Mouse (Mus musculus): ENCODE data around the gene Crebrf. TPM values are rescaled to one million over a fixed set of nuclear protein-coding genes. Genes with fewer than 3 reads are reported as not detected.

Gene Crebrf
- polyA plus RNA-seq, 1 experiment from 2014 or later = 1.8 TPM

DNA sequence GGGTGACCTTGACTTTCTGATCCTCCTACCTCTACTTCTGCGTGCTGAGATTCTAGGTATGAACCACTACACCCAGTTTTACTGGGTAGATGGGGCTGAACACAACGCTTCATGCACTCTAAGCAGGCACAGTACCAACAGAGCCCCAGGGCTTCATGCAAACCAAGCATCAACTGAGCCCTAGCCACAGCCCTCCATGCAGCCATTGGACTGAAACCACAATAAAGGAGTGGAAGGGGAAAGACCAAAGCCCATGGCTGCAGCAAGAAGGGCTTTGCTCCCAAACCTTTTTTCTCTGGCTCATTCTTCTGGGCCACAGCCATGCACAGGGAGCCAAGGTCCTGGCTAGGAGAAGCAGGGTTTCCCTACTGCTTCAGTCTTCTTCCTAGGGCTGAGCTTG, 97.2 kb downstream of the Crebrf start:
- 70% methylated on average over 2 of the region's 2 CpGs for WGBS
- no peak overlapping the region for H3K27ac ChIP-seq (ENCODE audit: low read depth, low read length)
- no peak overlapping the region for H3K4me3 ChIP-seq (ENCODE audit: low read depth, low read length)
- ATAC-seq (replicated peaks; ENCODE audit: low FRiP score) (no peak), DNase-seq (ENCODE audit: low spot score) (no peak)
- H3K4me2 ChIP-seq = no peak overlapping the region
- no peaks in the 10 kb centered on the region for H3K4me1 ChIP-seq (replicated peaks; ENCODE audit: control insufficient read depth, insufficient read depth, low read length)
- H3K9ac ChIP-seq (ENCODE audit: low read depth, low read length) = no peak overlapping the region
- H3K36me3 ChIP-seq (ENCODE audit: control insufficient read depth, insufficient read depth, low read length) = no peaks in the 10 kb centered on the region
- peaks cover 2% of the 10 kb centered on the region; the same call in 1 of the 2 replicates for H3K27me3 ChIP-seq (replicated peaks; ENCODE audit: control insufficient read depth, insufficient read depth, low read length)
- no peaks in the 10 kb centered on the region for H3K9me3 ChIP-seq (ENCODE audit: control insufficient read depth, low read length)

- no peak overlapping the region for H3K4me2 ChIP-seq
- no peaks in the 10 kb centered on the region for H3K36me3 ChIP-seq (ENCODE audit: control insufficient read depth, insufficient read depth, low read length)
- 61% methylated on average over 9 of the region's 9 CpGs for WGBS
- H3K4me1 ChIP-seq (replicated peaks; ENCODE audit: control insufficient read depth, insufficient read depth, low read length) = no peaks in the 10 kb centered on the region
- H3K9me3 ChIP-seq (ENCODE audit: control insufficient read depth, low read length) = no peaks in the 10 kb centered on the region
- peaks cover 2% of the 10 kb centered on the region; the same call in 1 of the 2 replicates for H3K27me3 ChIP-seq (replicated peaks; ENCODE audit: control insufficient read depth, insufficient read depth, low read length)
- ATAC-seq (replicated peaks; ENCODE audit: low FRiP score) (no peak), DNase-seq (ENCODE audit: low spot score) (no peak)
- no peak overlapping the region for H3K9ac ChIP-seq (ENCODE audit: low read depth, low read length)
- no peak overlapping the region for H3K4me3 ChIP-seq (ENCODE audit: low read depth, low read length)
- H3K27ac ChIP-seq (ENCODE audit: low read depth, low read length) = no peak overlapping the region
These were observed 98.0 kb downstream of the Crebrf start for GRCm38 (mm10) chr17:26813497-26813896.

DNA sequence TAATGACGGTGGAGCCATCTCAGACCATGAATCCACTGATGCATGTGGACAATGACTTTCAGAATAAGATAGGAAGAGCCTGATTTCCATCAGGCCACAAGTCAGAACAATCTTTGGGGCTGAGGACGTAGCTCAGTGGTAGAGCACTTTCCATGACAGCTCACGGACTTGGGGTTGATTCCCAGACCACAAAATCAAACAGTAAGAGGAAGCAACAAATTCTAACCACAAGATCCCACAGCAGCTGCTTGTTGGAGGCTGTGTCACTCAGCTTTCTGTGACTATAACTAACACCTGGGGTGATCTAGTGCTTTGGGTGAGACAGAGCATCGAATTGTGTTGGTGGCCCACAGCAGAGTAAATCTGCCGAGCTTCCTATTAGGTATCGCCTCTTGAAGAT, 101.4 kb downstream of the Crebrf start:
- H3K9ac ChIP-seq (ENCODE audit: low read depth, low read length) = no peak overlapping the region
- no peaks in the 10 kb centered on the region for H3K4me1 ChIP-seq (replicated peaks; ENCODE audit: control insufficient read depth, insufficient read depth, low read length)
- WGBS = 61% methylated on average over 6 of the region's 6 CpGs
- H3K4me3 ChIP-seq (ENCODE audit: low read depth, low read length) = no peak overlapping the region
- ATAC-seq (replicated peaks; ENCODE audit: low FRiP score) (no peak), DNase-seq (ENCODE audit: low spot score) (no peak)
- H3K36me3 ChIP-seq (ENCODE audit: control insufficient read depth, insufficient read depth, low read length) = no peaks in the 10 kb centered on the region
- H3K27me3 ChIP-seq (replicated peaks; ENCODE audit: control insufficient read depth, insufficient read depth, low read length) = no peaks in the 10 kb centered on the region; the same call in 1 of the 2 replicates
- no peak overlapping the region for H3K4me2 ChIP-seq
- H3K9me3 ChIP-seq (ENCODE audit: control insufficient read depth, low read length) = no peaks in the 10 kb centered on the region
- no peak overlapping the region for H3K27ac ChIP-seq (ENCODE audit: low read depth, low read length)

GRCm38 (mm10) chr17:26817776-26818175, 102.3 kb downstream of the Crebrf start:
- no peaks in the 10 kb centered on the region for H3K36me3 ChIP-seq (ENCODE audit: control insufficient read depth, insufficient read depth, low read length)
- no peak overlapping the region for H3K4me2 ChIP-seq
- H3K9me3 ChIP-seq (ENCODE audit: control insufficient read depth, low read length) = no peaks in the 10 kb centered on the region
- H3K27ac ChIP-seq (ENCODE audit: low read depth, low read length) = no peak overlapping the region
- H3K4me3 ChIP-seq (ENCODE audit: low read depth, low read length) = no peak overlapping the region
- H3K9ac ChIP-seq (ENCODE audit: low read depth, low read length) = no peak overlapping the region; the same call in 1 of the 2 replicates
- H3K27me3 ChIP-seq (replicated peaks; ENCODE audit: control insufficient read depth, insufficient read depth, low read length) = no peaks in the 10 kb centered on the region
- ATAC-seq (replicated peaks; ENCODE audit: low FRiP score) = no peak
- no peaks in the 10 kb centered on the region for H3K4me1 ChIP-seq (replicated peaks; ENCODE audit: control insufficient read depth, insufficient read depth, low read length)
- DNase-seq (ENCODE audit: low spot score) = no peak

- no peak overlapping the region for H3K4me2 ChIP-seq
- no peaks in the 10 kb centered on the region for H3K4me1 ChIP-seq (replicated peaks; ENCODE audit: control insufficient read depth, insufficient read depth, low read length)
- H3K9me3 ChIP-seq (ENCODE audit: control insufficient read depth, low read length) = no peaks in the 10 kb centered on the region
- no peak overlapping the region for H3K27ac ChIP-seq (ENCODE audit: low read depth, low read length)
- no peak overlapping the region for H3K9ac ChIP-seq (ENCODE audit: low read depth, low read length)
- WGBS = 62% methylated on average over 16 of the region's 17 CpGs
- no peak for ATAC-seq (replicated peaks; ENCODE audit: low FRiP score)
- H3K4me3 ChIP-seq (ENCODE audit: low read depth, low read length) = no peak overlapping the region
- H3K36me3 ChIP-seq (ENCODE audit: control insufficient read depth, insufficient read depth, low read length) = no peaks in the 10 kb centered on the region
- peaks cover 7% of the 10 kb centered on the region for H3K27me3 ChIP-seq (replicated peaks; ENCODE audit: control insufficient read depth, insufficient read depth, low read length)
- no peak for DNase-seq (ENCODE audit: low spot score)
These were observed 110.7 kb downstream of the Crebrf start for GRCm38 (mm10) chr17:26826131-26826530.

Other genes starting within 250 kb of the Crebrf start
- 89.5 and 96.1 TPM in 2 replicates for gene Ergic1, start 154.2 kb upstream of the Crebrf start, polyA plus RNA-seq (2014; fragmentation: Nextera tagmentation; extraction: Ambion mirVana)
- gene Dusp1, start 153.5 kb upstream of the Crebrf start, polyA plus RNA-seq (2014; fragmentation: Nextera tagmentation; extraction: Ambion mirVana) = 18.6 and 22.7 TPM in 2 replicates
- gene Atp6v0e, start 52.4 kb upstream of the Crebrf start, polyA plus RNA-seq (2014; fragmentation: Nextera tagmentation; extraction: Ambion mirVana) = 244 and 245 TPM in 2 replicates
- gene Bnip1, start 65.4 kb downstream of the Crebrf start, polyA plus RNA-seq (2014; fragmentation: Nextera tagmentation; extraction: Ambion mirVana) = 44.0 TPM in 2 replicates
- gene Nkx2-5, start 129.4 kb downstream of the Crebrf start, polyA plus RNA-seq (2014; fragmentation: Nextera tagmentation; extraction: Ambion mirVana) = 1.0 and 2.1 TPM in 2 replicates
- gene Kifc5b, start 201.4 kb downstream of the Crebrf start, polyA plus RNA-seq (2014; fragmentation: Nextera tagmentation; extraction: Ambion mirVana) = 8.6 and 8.7 TPM in 2 replicates
- gene Phf1, start 217.4 kb downstream of the Crebrf start, polyA plus RNA-seq (2014; fragmentation: Nextera tagmentation; extraction: Ambion mirVana) = 3.2 and 3.4 TPM in 2 replicates
- gene Cuta, start 223.9 kb downstream of the Crebrf start, polyA plus RNA-seq (2014; fragmentation: Nextera tagmentation; extraction: Ambion mirVana) = 159 and 171 TPM in 2 replicates
- gene Syngap1, start 225.6 kb downstream of the Crebrf start, polyA plus RNA-seq (2014; fragmentation: Nextera tagmentation; extraction: Ambion mirVana) = 1.4 and 1.6 TPM in 2 replicates